In genomic region chrX:11646681-11647526, GRCm38 (mm10) we compare ENCODE assay signal across 17 mouse cellular contexts.
DNase-seq lines count a peak whose midpoint lies in the region; ATAC-seq lines count a peak whose summit lies in the region.
"Had no signal": no experiment of that assay in that cellular context is flagged by ENCODE, and none has a peak within 500 bp of the region (broad histone marks: within the 10 kb centered on the region; RNA-seq: fewer than 3 reads in every experiment).

No protein-coding gene starts in this region.

- H3K27me3 ChIP-seq in kidney, embryonic 14.5 days (ENCODE audit: control insufficient read depth, insufficient read depth, low read length), result no peaks in the 10 kb centered on the region
- peaks cover 6% of the 10 kb centered on the region; the same call in 1 of the 2 replicates for H3K27me3 ChIP-seq in forebrain, embryonic 12.5 days
- H3K27me3 ChIP-seq: embryonic facial prominence, embryonic 15.5 days; forebrain, embryonic 13.5 days; midbrain, embryonic 15.5 days had no signal

- H3K36me3 ChIP-seq in kidney, embryonic 14.5 days (ENCODE audit: control insufficient read depth, insufficient read depth, low read length), result no peaks in the 10 kb centered on the region
- H3K36me3 ChIP-seq in forebrain, embryonic 12.5 days (replicated peaks), result no peaks in the 10 kb centered on the region
- H3K36me3 ChIP-seq: embryonic facial prominence, embryonic 15.5 days; heart, embryonic 10.5 days; hindbrain, embryonic 10.5 days; limb, embryonic 13.5 days; midbrain, embryonic 15.5 days had no signal

- 80% methylated on average over 7 of the region's 7 CpGs for WGBS in kidney, embryonic 14.5 days
- 83% methylated on average over 7 of the region's 7 CpGs for WGBS in forebrain, embryonic 12.5 days

- H3K9me3 ChIP-seq in kidney, embryonic 14.5 days (ENCODE audit: control insufficient read depth, low read length), result 0 out of 2 replicates have a peak, but pooled peaks cover 4% of the 10 kb centered on the region
- H3K9me3 ChIP-seq in forebrain, embryonic 12.5 days, result peaks cover 3% of the 10 kb centered on the region; the same call in 1 of the 2 replicates
- H3K9me3 ChIP-seq: embryonic facial prominence, embryonic 15.5 days; forebrain, embryonic 13.5 days; heart, embryonic 10.5 days; limb, embryonic 13.5 days; midbrain, embryonic 15.5 days had no signal

- H3K4me2 ChIP-seq in kidney, embryonic 14.5 days (replicated peaks; ENCODE audit: low read depth, low read length), result no peak overlapping the region
- H3K4me2 ChIP-seq in forebrain, embryonic 12.5 days, result no peak overlapping the region
- H3K4me2 ChIP-seq: embryonic facial prominence, embryonic 15.5 days; forebrain, embryonic 13.5 days; limb, embryonic 13.5 days; midbrain, embryonic 15.5 days had no signal

- H3K4me3 ChIP-seq in kidney, embryonic 14.5 days (ENCODE audit: low read length), result no peak overlapping the region
- no peak overlapping the region for H3K4me3 ChIP-seq in forebrain, embryonic 12.5 days (replicated peaks)
- H3K4me3 ChIP-seq: embryonic facial prominence, embryonic 15.5 days; forebrain, embryonic 13.5 days; gastrocnemius, adult 2 months; heart, embryonic 10.5 days; hindbrain, embryonic 10.5 days; left cerebral cortex, adult 2 months; limb, embryonic 13.5 days; midbrain, embryonic 15.5 days had no signal

- H3K9ac ChIP-seq in kidney, embryonic 14.5 days (ENCODE audit: low read depth, low read length), result no peak overlapping the region
- no peak overlapping the region for H3K9ac ChIP-seq in forebrain, embryonic 12.5 days
- H3K9ac ChIP-seq: embryonic facial prominence, embryonic 15.5 days; forebrain, embryonic 13.5 days; limb, embryonic 13.5 days; midbrain, embryonic 15.5 days had no signal

- H3K27ac ChIP-seq in kidney, embryonic 14.5 days (ENCODE audit: low read depth, low read length), result no peak overlapping the region
- no peak overlapping the region for H3K27ac ChIP-seq in forebrain, embryonic 12.5 days
- H3K27ac ChIP-seq: embryonic facial prominence, embryonic 15.5 days; forebrain, embryonic 13.5 days; gastrocnemius, adult 2 months; heart, embryonic 10.5 days; hindbrain, embryonic 10.5 days; left cerebral cortex, adult 2 months; limb, embryonic 13.5 days; midbrain, embryonic 15.5 days had no signal

- DNase-seq in CD4-positive, CD25-positive, alpha-beta regulatory T cell, adult 2 months (ENCODE audit: low read depth, low spot score), result peak; percentile 55
- peak; percentile 54 to 55 for DNase-seq in thymus, postnatal 10 days (ENCODE audit: low spot score in 2 of 2)
- no peak for DNase-seq in heart, postnatal 36 days
- DNase-seq: gastrocnemius, adult 2 months; kidney, adult 2 months; lung, postnatal 36 days had no signal

- peak; percentile 76 for ATAC-seq in activated CD4-positive, CD25-positive, alpha-beta regulatory T cell, adult 4 months
- peak; percentile 81 for ATAC-seq in megakaryocyte, adult 5-6 weeks (ENCODE audit: poor library complexity, severe bottlenecking)
- no peak for ATAC-seq in kidney, embryonic 14.5 days (ENCODE audit: low FRiP score, low TSS enrichment)
- ATAC-seq in forebrain, embryonic 12.5 days (ENCODE audit: low FRiP score), result no peak
- ATAC-seq: forebrain, embryonic 13.5 days; midbrain, embryonic 15.5 days had no signal

- intact Hi-C loops in heart, postnatal 36 days (cut with DNase I), result no loop called here

- no peaks in the 10 kb centered on the region for H3K4me1 ChIP-seq in kidney, embryonic 14.5 days (ENCODE audit: control insufficient read depth, insufficient read depth, low read length)
- H3K4me1 ChIP-seq in forebrain, embryonic 12.5 days, result no peaks in the 10 kb centered on the region
- H3K4me1 ChIP-seq: embryonic facial prominence, embryonic 15.5 days; forebrain, embryonic 13.5 days; heart, embryonic 10.5 days; hindbrain, embryonic 10.5 days; limb, embryonic 13.5 days; midbrain, embryonic 15.5 days had no signal

Comparison
In these comparisons a context has a peak if more than half of its experiments do, and no peak if none do; other contexts are left out.
1. DNase-seq: peak in CD4-positive, CD25-positive, alpha-beta regulatory T cell, adult 2 months (single experiment) and thymus, postnatal 10 days (2 of 2); none in heart, postnatal 36 days (0 of 2).
2. ATAC-seq: peak in activated CD4-positive, CD25-positive, alpha-beta regulatory T cell, adult 4 months (single experiment) and megakaryocyte, adult 5-6 weeks (single experiment); none in kidney, embryonic 14.5 days (single experiment) and forebrain, embryonic 12.5 days (single experiment).